Mouse (Mus musculus) embryonic facial prominence, embryonic 12.5 days (tissue): ENCODE measurements around the gene Ppm1h. TPM values are rescaled to one million over a fixed set of nuclear protein-coding genes. Genes with fewer than 3 reads are reported as not detected.

Source experiments
- ATAC-seq: fragments of 200-750 bp; cut with Nextera tagmentation; 2 replicates; pipeline ENCODE4 v1.8.0; 2017; ENCODE audit not compliant: insufficient number of reproducible peaks, insufficient read depth, low FRiP score, low TSS enrichment
- H3K27ac ChIP-seq: fragments of 300-500 bp; sonication (generic); 2 replicates; pipeline ENCODE4 v1.5.1; 2016; ENCODE audit warnings: mild to moderate bottlenecking
- H3K27me3 ChIP-seq: fragments of 300-500 bp; sonication (generic); 2 replicates; pipeline ENCODE4 v1.6.1; 2016; ENCODE audit warnings: mild to moderate bottlenecking, moderate library complexity
- H3K36me3 ChIP-seq: fragments of 300-500 bp; sonication (generic); 2 replicates; pipeline ENCODE4 v1.6.1; 2016; ENCODE audit warnings: mild to moderate bottlenecking
- H3K4me1 ChIP-seq: fragments of 300-500 bp; sonication (generic); 2 replicates; pipeline ENCODE4 v1.6.1; 2016
- H3K4me2 ChIP-seq: fragments of 300-500 bp; sonication (generic); replicated peaks from 2 replicates; pipeline ENCODE4 v1.6.1; 2016; ENCODE audit warnings: mild to moderate bottlenecking, moderate library complexity
- H3K4me3 ChIP-seq: fragments of 300-500 bp; sonication (generic); 2 replicates; pipeline ENCODE4 v1.5.1; 2016; ENCODE audit warnings: mild to moderate bottlenecking
- H3K9ac ChIP-seq: fragments of 300-500 bp; sonication (generic); 2 replicates; pipeline ENCODE4 v1.6.1; 2016; ENCODE audit warnings: mild to moderate bottlenecking, moderate library complexity
- H3K9me3 ChIP-seq: fragments of 300-500 bp; sonication (generic); 2 replicates; pipeline ENCODE4 v1.6.1; 2016; ENCODE audit warnings: mild to moderate bottlenecking, moderate library complexity
- WGBS: fragments of 180-500 bp; shearing (Covaris S2); methylation state at CpG from one replicate; pipeline ENCODE4 v1.1.7; 2016; 5-methylcytosine and 5-hydroxymethylcytosine counted together
- polyA plus RNA-seq: library from polyadenylated mRNA; unstranded; fragments of >200 nt; fragmentation: Nextera tagmentation; extraction: Ambion mirVana; gene quantifications from 2 replicates; pipeline ENCODE4 v1.2.1, GENCODE M21; 2016

Ppm1h gene
- polyA plus RNA-seq, 1 experiment from 2014 or later = 5.3 TPM

GRCm38 (mm10) chr10:122890682-122891350 lies 212.3 kb downstream of the Ppm1h start:
- 0 out of 2 replicates have a peak overlapping the region, but pooled peaks have one; percentile 12 for H3K27ac ChIP-seq
- 88% methylated on average over 14 of the region's 14 CpGs for WGBS
- H3K9ac ChIP-seq = no peak overlapping the region
- peaks cover 50% of the 10 kb centered on the region for H3K4me1 ChIP-seq
- H3K36me3 ChIP-seq = no peaks in the 10 kb centered on the region
- H3K4me2 ChIP-seq = no peak overlapping the region
- H3K27me3 ChIP-seq = no peaks in the 10 kb centered on the region
- no peaks in the 10 kb centered on the region for H3K9me3 ChIP-seq
- no peak for ATAC-seq
- H3K4me3 ChIP-seq = no peak overlapping the region

- ATAC-seq = no peak
- 73% methylated on average over 6 of the region's 6 CpGs for WGBS
These were observed 212.9 kb downstream of the Ppm1h start for GRCm38 (mm10) chr10:122891461-122891860.

GRCm38 (mm10) chr10:122894555-122895069 lies 216.1 kb downstream of the Ppm1h start:
- H3K4me2 ChIP-seq = no peak overlapping the region
- H3K4me1 ChIP-seq = peaks cover 26% of the 10 kb centered on the region; the same call in 1 of the 2 replicates
- H3K4me3 ChIP-seq = no peak overlapping the region
- WGBS = 55% methylated on average over 12 of the region's 12 CpGs
- no peak overlapping the region for H3K9ac ChIP-seq
- H3K27ac ChIP-seq = peak overlapping the region; percentile 70
- H3K9me3 ChIP-seq = no peaks in the 10 kb centered on the region
- ATAC-seq = no peak; the same call in 1 of the 2 replicates
- no peaks in the 10 kb centered on the region for H3K27me3 ChIP-seq
- H3K36me3 ChIP-seq = no peaks in the 10 kb centered on the region

More at GRCm38 (mm10) chr10:122891461-122891860, 212.9 kb downstream of the Ppm1h start:
- no peaks in the 10 kb centered on the region for H3K36me3 ChIP-seq
- H3K4me1 ChIP-seq = peaks cover 49% of the 10 kb centered on the region
- H3K9ac ChIP-seq = no peak overlapping the region
- no peaks in the 10 kb centered on the region for H3K9me3 ChIP-seq
- no peak overlapping the region for H3K27ac ChIP-seq
- H3K27me3 ChIP-seq = no peaks in the 10 kb centered on the region
- no peak overlapping the region for H3K4me3 ChIP-seq
- H3K4me2 ChIP-seq = no peak overlapping the region

GRCm38 (mm10) chr10:122895121-122895770 lies 216.7 kb downstream of the Ppm1h start:
- peaks cover 23% of the 10 kb centered on the region for H3K4me1 ChIP-seq
- no peak overlapping the region for H3K4me3 ChIP-seq
- H3K36me3 ChIP-seq = no peaks in the 10 kb centered on the region
- H3K27ac ChIP-seq = peak overlapping the region; percentile 70
- no peak overlapping the region for H3K9ac ChIP-seq
- no peaks in the 10 kb centered on the region for H3K27me3 ChIP-seq
- no peaks in the 10 kb centered on the region for H3K9me3 ChIP-seq
- WGBS = 72% methylated on average over 12 of the region's 12 CpGs
- ATAC-seq = no peak
- H3K4me2 ChIP-seq = no peak overlapping the region

GRCm38 (mm10) chr10:122899971-122900370 lies 221.4 kb downstream of the Ppm1h start:
- no peaks in the 10 kb centered on the region for H3K9me3 ChIP-seq
- WGBS = 66% methylated on average over 7 of the region's 7 CpGs
- H3K4me3 ChIP-seq = no peak overlapping the region
- H3K4me1 ChIP-seq = peaks cover 30% of the 10 kb centered on the region
- no peaks in the 10 kb centered on the region for H3K27me3 ChIP-seq
- no peak overlapping the region for H3K4me2 ChIP-seq
- no peak overlapping the region for H3K9ac ChIP-seq
- H3K27ac ChIP-seq = peak overlapping the region; percentile 64
- ATAC-seq = no peak
- no peaks in the 10 kb centered on the region for H3K36me3 ChIP-seq

- Histone ChIP-seq H3K27me3 (no peaks in the 10 kb centered on the region), H3K4me1 (peaks cover 29% of the 10 kb centered on the region), H3K27ac (peak overlapping the region; percentile 64), H3K36me3 (no peaks in the 10 kb centered on the region), H3K4me2 (no peak overlapping the region), H3K9me3 (no peaks in the 10 kb centered on the region), H3K9ac (no peak overlapping the region), H3K4me3 (no peak overlapping the region)
- WGBS = 72% methylated on average over 1 of the region's 1 CpGs
- no peak for ATAC-seq
These were observed 221.9 kb downstream of the Ppm1h start for GRCm38 (mm10) chr10:122900466-122900865.

GRCm38 (mm10) chr10:122901379-122901778 lies 222.8 kb downstream of the Ppm1h start:
- WGBS = 71% methylated on average over 5 of the region's 5 CpGs
- no peaks in the 10 kb centered on the region for H3K9me3 ChIP-seq
- no peak overlapping the region for H3K9ac ChIP-seq
- no peaks in the 10 kb centered on the region for H3K27me3 ChIP-seq
- no peak overlapping the region for H3K27ac ChIP-seq
- no peaks in the 10 kb centered on the region for H3K36me3 ChIP-seq
- ATAC-seq = peak; percentile 57; the same call in 1 of the 2 replicates
- no peak overlapping the region for H3K4me2 ChIP-seq
- H3K4me3 ChIP-seq = no peak overlapping the region
- peaks cover 26% of the 10 kb centered on the region for H3K4me1 ChIP-seq

GRCm38 (mm10) chr10:122909406-122910032 lies 231.0 kb downstream of the Ppm1h start:
- no peak overlapping the region for H3K9ac ChIP-seq
- no peak for ATAC-seq
- H3K36me3 ChIP-seq = no peaks in the 10 kb centered on the region
- peak overlapping the region; percentile 77; the same call in 1 of the 2 replicates for H3K27ac ChIP-seq
- no peak overlapping the region for H3K4me2 ChIP-seq
- H3K27me3 ChIP-seq = no peaks in the 10 kb centered on the region
- WGBS = 88% methylated on average over 9 of the region's 9 CpGs
- H3K4me1 ChIP-seq = peaks cover 39% of the 10 kb centered on the region
- H3K4me3 ChIP-seq = no peak overlapping the region
- H3K9me3 ChIP-seq = no peaks in the 10 kb centered on the region

- 19% methylated on average over 8 of the region's 8 CpGs for WGBS
- Histone ChIP-seq H3K36me3 (no peaks in the 10 kb centered on the region), H3K9me3 (no peaks in the 10 kb centered on the region), H3K27me3 (no peaks in the 10 kb centered on the region), H3K4me3 (no peak overlapping the region), H3K27ac (peak overlapping the region; percentile 100), H3K4me2 (peak overlapping the region; percentile 46), H3K9ac (no peak overlapping the region; the same call in 1 of the 2 replicates), H3K4me1 (peaks cover 46% of the 10 kb centered on the region)
- ATAC-seq = no peak
These were observed 232.2 kb downstream of the Ppm1h start for GRCm38 (mm10) chr10:122910798-122911225.

- Histone ChIP-seq H3K9ac (no peak overlapping the region), H3K36me3 (no peaks in the 10 kb centered on the region), H3K4me3 (peak overlapping the region; percentile 3; the same call in 1 of the 2 replicates), H3K9me3 (no peaks in the 10 kb centered on the region), H3K27me3 (no peaks in the 10 kb centered on the region), H3K4me1 (peaks cover 49% of the 10 kb centered on the region), H3K4me2 (peak overlapping the region; percentile 46), H3K27ac (peak overlapping the region; percentile 100)
- ATAC-seq = peak; percentile 71
- 22% methylated on average over 8 of the region's 8 CpGs for WGBS
These were observed 233.1 kb downstream of the Ppm1h start for GRCm38 (mm10) chr10:122911668-122912067.

- H3K4me3 ChIP-seq = 0 out of 2 replicates have a peak overlapping the region, but pooled peaks have one; percentile 3
- H3K36me3 ChIP-seq = no peaks in the 10 kb centered on the region
- no peak overlapping the region for H3K9ac ChIP-seq
- no peaks in the 10 kb centered on the region for H3K27me3 ChIP-seq
- no peaks in the 10 kb centered on the region for H3K9me3 ChIP-seq
- ATAC-seq = no peak
- 13% methylated on average over 10 of the region's 12 CpGs for WGBS
- peak overlapping the region; percentile 100 for H3K27ac ChIP-seq
- H3K4me1 ChIP-seq = peaks cover 49% of the 10 kb centered on the region
- peak overlapping the region; percentile 46 for H3K4me2 ChIP-seq
These were observed 233.6 kb downstream of the Ppm1h start for GRCm38 (mm10) chr10:122912086-122912690.
